Mouse (Mus musculus): ENCODE measurements at regions not wholly inside any gene's neighbourhood (a gene's known extent, or its start where the extent isn't known, plus 50 kb on each side); places are given as distances from the start of the nearest gene placed in this dataset.

- no peak for TF ChIP-seq CTCF (IDR thresholded peaks at IDR 0.05; ENCODE audit: extremely low read depth, insufficient read length, insufficient replicate concordance, low read depth, low read length)
- no peak for TF ChIP-seq POLR2A (IDR thresholded peaks at IDR 0.05; ENCODE audit: low read depth, low read length)
These were observed 151.1 kb upstream of the Rapgef5 start for GRCm38 (mm10) chr12:117365181-117365580.
